Comparison of ENCODE assay signal across 8 mouse cellular contexts in genomic region chr5:96161578-96162398, GRCm38 (mm10). TPM values are rescaled to one million over a fixed set of nuclear protein-coding genes. Genes with fewer than 3 reads are reported as not detected.
A peak's percentile ranks its signal among the peaks of the same experiment; 100 is the strongest.
DNase-seq lines count a peak whose midpoint lies in the region; ATAC-seq lines count a peak whose summit lies in the region.

No protein-coding gene starts in this region.

- no peaks in the 10 kb centered on the region for H3K27me3 ChIP-seq in intestine, embryonic 15.5 days (replicated peaks)
- no peaks in the 10 kb centered on the region for H3K27me3 ChIP-seq in megakaryocyte, embryonic 14.5 days (replicated peaks)

- H3K27ac ChIP-seq in intestine, embryonic 15.5 days = peak overlapping the region; percentile 100

- peak overlapping the region; percentile 99 for H3K9ac ChIP-seq in intestine, embryonic 15.5 days

- intact Hi-C loops in gastrocnemius, postnatal 36 days (cut with DNase I) = loop anchor here (5.0 kb wide), 1 partner anchor 49 kb away; no protein-coding TSS in a partner anchor
- intact Hi-C loops in left cerebral cortex, postnatal 14 days (cut with DNase I) = loop anchor here (2.0 kb wide), 1 partner anchor 47 kb away; the partner anchor contains the start of gene Mrpl1

- ATAC-seq in intestine, embryonic 15.5 days = peak; percentile 60

- H3K4me2 ChIP-seq in intestine, embryonic 15.5 days (replicated peaks) = peak overlapping the region; percentile 67

- peak; percentile 51 for DNase-seq in adipocyte (ENCODE audit: low spot score)
- DNase-seq in embryo, embryonic 10.5 days (ENCODE audit: low spot score) = peak; percentile 58
- DNase-seq in gastrocnemius, postnatal 36 days = peak; percentile 19 to 53
- peak; percentile 64 to 73 for DNase-seq in left cerebral cortex, postnatal 14 days (ENCODE audit: low spot score in 2 of 2)
- peak; percentile 66 for DNase-seq in right cerebral cortex, postnatal 25 days
- DNase-seq in urinary bladder, postnatal 36 days (ENCODE audit: low spot score in 2 of 2) = peak; percentile 36 to 58

- no peaks in the 10 kb centered on the region for H3K9me3 ChIP-seq in intestine, embryonic 15.5 days
- H3K9me3 ChIP-seq in megakaryocyte, embryonic 14.5 days = peaks cover 6% of the 10 kb centered on the region

- under 1% methylated on average over 78 of the region's 114 CpGs for WGBS in intestine, embryonic 15.5 days

- H3K36me3 ChIP-seq in intestine, embryonic 15.5 days = no peaks in the 10 kb centered on the region
- peaks cover 5% of the 10 kb centered on the region for H3K36me3 ChIP-seq in megakaryocyte, embryonic 14.5 days (replicated peaks; ENCODE audit: low read length)

- peaks cover 8% of the 10 kb centered on the region; the same call in 1 of the 2 replicates for H3K4me1 ChIP-seq in intestine, embryonic 15.5 days (replicated peaks)
- peaks cover 16% of the 10 kb centered on the region for H3K4me1 ChIP-seq in megakaryocyte, embryonic 14.5 days

- H3K4me3 ChIP-seq in intestine, embryonic 15.5 days (replicated peaks) = peak overlapping the region; percentile 99
- H3K4me3 ChIP-seq in megakaryocyte, embryonic 14.5 days (replicated peaks) = peak overlapping the region; percentile 99

RNA-seq across cellular contexts. Expression of gene Cnot6l, which starts 2.2 kb away (rescaled TPM):
- 10 to 100 TPM; 25.9 to 33.5 TPM for total RNA-seq in gastrocnemius, postnatal 36 days (2021)
- polyA plus RNA-seq in intestine, embryonic 15.5 days (2015; fragmentation: Nextera tagmentation; extraction: Ambion mirVana) = 22.7 and 26.0 TPM in 2 replicates
- 10 to 100 TPM; 67.1 to 69.6 TPM for total RNA-seq in left cerebral cortex, postnatal 14 days (2021)
- polyA plus RNA-seq in megakaryocyte, embryonic 14.5 days (2012; ENCODE audit: insufficient read depth, low replicate concordance) = 0.35 and 1.6 TPM in 2 replicates

RNA-seq across cellular contexts. Expression of gene Mrpl1, which starts 47.5 kb away (rescaled TPM):
- total RNA-seq in gastrocnemius, postnatal 36 days (2021) = 10 to 100 TPM; 24.5 to 25.2 TPM
- polyA plus RNA-seq in intestine, embryonic 15.5 days (2015; fragmentation: Nextera tagmentation; extraction: Ambion mirVana) = 27.5 and 28.9 TPM in 2 replicates
- 10 to 100 TPM; 12.9 to 14.5 TPM for total RNA-seq in left cerebral cortex, postnatal 14 days (2021)
- 1.1 TPM in 1 of 2 replicates, not detected in the other for polyA plus RNA-seq in megakaryocyte, embryonic 14.5 days (2012; ENCODE audit: insufficient read depth, low replicate concordance)

Comparison
In these comparisons a context has a peak if more than half of its experiments do, and no peak if none do; other contexts are left out.
1. Peak in every context shown above with its lines: DNase-seq, ATAC-seq, H3K4me3 ChIP-seq and H3K27ac ChIP-seq.